Comparison of ENCODE assay signal across 34 mouse cellular contexts in genomic region chr4:98837715-98838505, GRCm38 (mm10). TPM values are rescaled to one million over a fixed set of nuclear protein-coding genes. Genes with fewer than 3 reads are reported as not detected.
DNase-seq lines count a peak whose midpoint lies in the region; ATAC-seq and TF ChIP-seq lines count a peak whose summit lies in the region.
"Had no signal": no experiment of that assay in that cellular context is flagged by ENCODE, and none has a peak within 500 bp of the region (broad histone marks: within the 10 kb centered on the region; RNA-seq: fewer than 3 reads in every experiment).

No protein-coding gene starts in this region.

- intact Hi-C loops in heart, postnatal 14 days (cut with DNase I), result no loop called here

- H3K27ac ChIP-seq in kidney, adult 2 months (ENCODE audit: insufficient read depth, low read depth, low read length), result no peak overlapping the region
- no peak overlapping the region for H3K27ac ChIP-seq in kidney, embryonic 14.5 days (ENCODE audit: low read depth, low read length)
- no peak overlapping the region for H3K27ac ChIP-seq in hindbrain, embryonic 13.5 days
- H3K27ac ChIP-seq: gastrocnemius, adult 2 months; heart, adult 2 months; hindbrain, embryonic 15.5 days had no signal

- peak; percentile 68 for DNase-seq in heart, adult 11 months
- DNase-seq in heart, postnatal 14 days, result no peak
- peak; percentile 56 for DNase-seq in kidney, adult 2 months
- DNase-seq in layer of hippocampus, postnatal 10 days (ENCODE audit: low spot score in 2 of 2), result no peak
- DNase-seq: adrenal gland, adult 8-10 months; adrenal gland, postnatal 25 days; cerebellum, adult 11-12 months; cerebellum, adult 8-10 months; cerebellum, postnatal 10 days; cerebellum, postnatal 36 days; embryo, embryonic 11 days; forebrain, postnatal 0 days; gastrocnemius, adult 2 months; gastrocnemius, postnatal 14 days; heart, adult 2 months; heart, postnatal 4 days had no signal

- H3K4me3 ChIP-seq in kidney, adult 2 months (ENCODE audit: insufficient read depth, low read depth, low read length), result no peak overlapping the region
- no peak overlapping the region for H3K4me3 ChIP-seq in kidney, embryonic 14.5 days (ENCODE audit: low read length)
- H3K4me3 ChIP-seq in megakaryocyte, embryonic 14.5 days (replicated peaks), result peak overlapping the region; percentile 42
- no peak overlapping the region for H3K4me3 ChIP-seq in hindbrain, embryonic 13.5 days
- H3K4me3 ChIP-seq: gastrocnemius, adult 2 months; heart, adult 2 months; hindbrain, embryonic 15.5 days had no signal

- H3K9me3 ChIP-seq in kidney, embryonic 14.5 days (ENCODE audit: control insufficient read depth, low read length), result no peaks in the 10 kb centered on the region
- peaks cover 29% of the 10 kb centered on the region for H3K9me3 ChIP-seq in megakaryocyte, embryonic 14.5 days
- H3K9me3 ChIP-seq in hindbrain, embryonic 13.5 days, result no peaks in the 10 kb centered on the region
- H3K9me3 ChIP-seq: hindbrain, embryonic 15.5 days had no signal

- no peaks in the 10 kb centered on the region for H3K27me3 ChIP-seq in kidney, adult 2 months (replicated peaks; ENCODE audit: control insufficient read depth, insufficient read depth, low read length)
- no peaks in the 10 kb centered on the region for H3K27me3 ChIP-seq in kidney, embryonic 14.5 days (ENCODE audit: control insufficient read depth, insufficient read depth, low read length)
- no peaks in the 10 kb centered on the region for H3K27me3 ChIP-seq in megakaryocyte, embryonic 14.5 days (replicated peaks)
- H3K27me3 ChIP-seq in hindbrain, embryonic 13.5 days, result peaks cover 10% of the 10 kb centered on the region; the same call in 1 of the 2 replicates
- H3K27me3 ChIP-seq: hindbrain, embryonic 15.5 days had no signal

- no peaks in the 10 kb centered on the region for H3K36me3 ChIP-seq in kidney, adult 2 months (ENCODE audit: control insufficient read depth, insufficient read depth, low read length)
- no peaks in the 10 kb centered on the region for H3K36me3 ChIP-seq in kidney, embryonic 14.5 days (ENCODE audit: control insufficient read depth, insufficient read depth, low read length)
- H3K36me3 ChIP-seq in megakaryocyte, embryonic 14.5 days (replicated peaks; ENCODE audit: low read length), result no peaks in the 10 kb centered on the region
- H3K36me3 ChIP-seq in hindbrain, embryonic 13.5 days, result no peaks in the 10 kb centered on the region
- H3K36me3 ChIP-seq: hindbrain, embryonic 15.5 days had no signal

- TF ChIP-seq POLR2A in kidney, adult 2 months (IDR thresholded peaks at IDR 0.05; ENCODE audit: low read depth, low read length), result no peak

- H3K9ac ChIP-seq in kidney, embryonic 14.5 days (ENCODE audit: low read depth, low read length), result no peak overlapping the region
- H3K9ac ChIP-seq in hindbrain, embryonic 13.5 days, result no peak overlapping the region
- H3K9ac ChIP-seq: forebrain, postnatal 0 days; hindbrain, embryonic 15.5 days had no signal

- no peak overlapping the region for H3K4me2 ChIP-seq in kidney, embryonic 14.5 days (replicated peaks; ENCODE audit: low read depth, low read length)
- H3K4me2 ChIP-seq in hindbrain, embryonic 13.5 days, result no peak overlapping the region
- H3K4me2 ChIP-seq: heart, embryonic 11.5 days; hindbrain, embryonic 15.5 days had no signal

- 82% methylated on average over 16 of the region's 16 CpGs for WGBS in kidney, adult 2 months
- WGBS in kidney, embryonic 14.5 days, result 89% methylated on average over 16 of the region's 16 CpGs
- 94% methylated on average over 16 of the region's 16 CpGs for WGBS in hindbrain, embryonic 13.5 days

- no peaks in the 10 kb centered on the region; the same call in 1 of the 2 replicates for H3K4me1 ChIP-seq in kidney, adult 2 months (ENCODE audit: control insufficient read depth, insufficient read depth, low read length)
- H3K4me1 ChIP-seq in kidney, embryonic 14.5 days (ENCODE audit: control insufficient read depth, insufficient read depth, low read length), result peaks cover 3% of the 10 kb centered on the region; the same call in 1 of the 2 replicates
- 0 out of 2 replicates have a peak, but pooled peaks cover 4% of the 10 kb centered on the region for H3K4me1 ChIP-seq in megakaryocyte, embryonic 14.5 days
- H3K4me1 ChIP-seq in hindbrain, embryonic 13.5 days (replicated peaks), result peaks cover 5% of the 10 kb centered on the region
- H3K4me1 ChIP-seq: hindbrain, embryonic 15.5 days had no signal

- no peak for ATAC-seq in kidney, embryonic 14.5 days (ENCODE audit: low FRiP score, low TSS enrichment)
- no peak for ATAC-seq in megakaryocyte, adult 5-6 weeks (ENCODE audit: poor library complexity, severe bottlenecking)
- no peak for ATAC-seq in hindbrain, embryonic 13.5 days (ENCODE audit: low FRiP score)
- ATAC-seq: activated CD4-positive, CD25-positive, alpha-beta regulatory T cell, adult 4 months; forebrain, embryonic 14.5 days; forebrain, postnatal 0 days had no signal

- no peak for TF ChIP-seq CTCF in kidney, adult 2 months (conservative IDR thresholded peaks at IDR 0.05; ENCODE audit: insufficient read depth, insufficient read length, low read depth, low read length)

RNA-seq across cellular contexts. Expression of gene I0C0044D17Rik, which starts 14.3 kb away (rescaled TPM):
- not detected for total RNA-seq in heart, postnatal 14 days (2021)
- polyA plus RNA-seq in kidney, adult 2 months (2012; rRNA removed), result not detected in 2 replicates
- polyA plus RNA-seq in kidney, embryonic 14.5 days (2014; fragmentation: Nextera tagmentation; extraction: Ambion mirVana), result not detected in 2 replicates
- not detected in 2 replicates for polyA plus RNA-seq in megakaryocyte, embryonic 14.5 days (2012; ENCODE audit: insufficient read depth, low replicate concordance)
- total RNA-seq in megakaryocyte, adult 5-6 weeks (2015), result not detected in 2 replicates
- not detected in 2 replicates for total RNA-seq in megakaryocyte, adult 5-6 weeks (2017)
- polyA plus RNA-seq in hindbrain, embryonic 13.5 days (2015; fragmentation: Nextera tagmentation; extraction: Ambion mirVana), result not detected in 2 replicates
- not detected for total RNA-seq in layer of hippocampus, postnatal 10 days (2021)
- total RNA-seq: adrenal gland, adult 8-10 months; adrenal gland, postnatal 25 days; forebrain, postnatal 0 days; gastrocnemius, adult 2 months; gastrocnemius, postnatal 14 days; gastrocnemius, postnatal 4 days; heart, adult 2 months; heart, postnatal 4 days had no signal
- polyA plus RNA-seq: activated CD4-positive, CD25-positive, alpha-beta regulatory T cell, adult 4 months; brain, embryonic 14.5 days; cortical plate, adult 2 months; embryonic facial prominence, embryonic 11.5 days; embryonic facial prominence, embryonic 14.5 days; forebrain, embryonic 11.5 days; forebrain, embryonic 14.5 days; forebrain, postnatal 0 days; frontal cortex, adult 2 months; heart, adult 2 months; heart, embryonic 11.5 days; heart, embryonic 14.5 days; heart, postnatal 0 days; hindbrain, embryonic 11.5 days; hindbrain, embryonic 15.5 days had no signal

RNA-seq across cellular contexts. Expression of gene Kank4, which starts 20.6 kb away (rescaled TPM):
- under 1 TPM; 0.72 to 0.73 TPM for total RNA-seq in heart, postnatal 14 days (2021)
- polyA plus RNA-seq in kidney, adult 2 months (2012; rRNA removed), result 3.2 and 3.5 TPM in 2 replicates
- polyA plus RNA-seq in kidney, embryonic 14.5 days (2014; fragmentation: Nextera tagmentation; extraction: Ambion mirVana), result 2.7 and 3.5 TPM in 2 replicates
- not detected in 2 replicates for polyA plus RNA-seq in megakaryocyte, embryonic 14.5 days (2012; ENCODE audit: insufficient read depth, low replicate concordance)
- not detected in 2 replicates for total RNA-seq in megakaryocyte, adult 5-6 weeks (2015)
- 0.04 TPM in 1 of 2 replicates, not detected in the other for total RNA-seq in megakaryocyte, adult 5-6 weeks (2017)
- polyA plus RNA-seq in hindbrain, embryonic 13.5 days (2015; fragmentation: Nextera tagmentation; extraction: Ambion mirVana), result 0.32 and 0.52 TPM in 2 replicates
- total RNA-seq in layer of hippocampus, postnatal 10 days (2021), result 1 to 10 TPM; 2.8 to 3.0 TPM
- polyA plus RNA-seq: activated CD4-positive, CD25-positive, alpha-beta regulatory T cell, adult 4 months had no signal

Comparison
In these comparisons a context has a peak if more than half of its experiments do, and no peak if none do; other contexts are left out.
1. DNase-seq: peak in heart, adult 11 months (single experiment) and kidney, adult 2 months (single experiment); none in heart, postnatal 14 days (0 of 2) and layer of hippocampus, postnatal 10 days (0 of 2).